Mouse (Mus musculus) induced T-regulatory cell, adult 2 months (primary cell): Measurements from ENCODE around the gene Umod.

Experiments used
- DNase-seq: peaks from one replicate; pipeline ENCODE4 v3.0.0-alpha.2; 2012; ENCODE audit warnings: low read depth

Gene Umod

DNA sequence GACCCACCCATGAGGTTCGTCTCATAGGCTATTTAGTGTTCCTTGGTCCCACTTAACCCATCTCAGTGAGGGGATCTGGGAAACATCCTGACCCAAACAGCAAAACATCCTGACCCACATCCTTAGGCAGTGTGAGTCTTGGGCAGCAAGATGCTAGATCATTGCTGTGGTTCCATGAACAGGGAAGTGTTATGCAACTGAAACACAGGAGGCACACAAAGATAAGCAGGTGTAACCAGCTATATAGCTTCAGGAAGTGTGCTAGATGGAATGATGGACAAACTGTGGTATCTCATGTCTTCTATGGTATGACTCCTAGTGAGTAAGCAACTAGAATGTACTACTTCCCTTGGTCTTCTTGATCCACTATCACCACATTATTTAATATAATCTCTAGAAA, 37.1 kb downstream of the Umod start:
- DNase-seq: no peak

- DNase-seq: no peak
Observed at GRCm38 (mm10) chr7:119427180-119427616, 51.9 kb downstream of the Umod start.

GRCm38 (mm10) chr7:119420730-119421129, 58.4 kb downstream of the Umod start:
- no peak for DNase-seq

DNA sequence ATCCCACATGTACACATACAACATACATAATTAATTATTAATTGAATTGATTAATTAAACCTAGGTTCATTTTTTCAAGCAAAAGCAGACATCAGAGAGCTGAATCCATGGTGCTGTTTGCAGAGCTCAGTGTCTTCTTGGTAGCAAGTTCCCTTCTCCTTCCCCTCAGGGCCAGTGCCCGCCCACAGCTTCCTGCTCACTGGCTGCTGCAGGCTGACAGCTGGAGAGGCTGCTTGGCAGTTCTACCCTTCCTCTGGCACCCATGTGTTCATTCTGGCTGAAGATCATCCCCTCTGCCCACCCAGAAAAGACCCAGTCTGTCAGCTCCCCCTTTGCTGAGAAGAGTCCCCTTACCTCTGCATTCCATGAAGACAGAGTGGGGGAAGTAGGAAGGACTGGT, 60.6 kb downstream of the Umod start:
- no peak for DNase-seq
